Mouse (Mus musculus): ENCODE results near the gene Ifit3. TPM values are rescaled to one million over a fixed set of nuclear protein-coding genes. Genes with fewer than 3 reads are reported as not detected.
"Not testable (repeated sequence)": the region's sequence is repeated elsewhere in the genome, so short reads cannot be mapped to it uniquely, and the experiment has no call there.

Ifit3 gene
- polyA plus RNA-seq, 2 experiments, result 0.79 to 1.1 TPM

DNA sequence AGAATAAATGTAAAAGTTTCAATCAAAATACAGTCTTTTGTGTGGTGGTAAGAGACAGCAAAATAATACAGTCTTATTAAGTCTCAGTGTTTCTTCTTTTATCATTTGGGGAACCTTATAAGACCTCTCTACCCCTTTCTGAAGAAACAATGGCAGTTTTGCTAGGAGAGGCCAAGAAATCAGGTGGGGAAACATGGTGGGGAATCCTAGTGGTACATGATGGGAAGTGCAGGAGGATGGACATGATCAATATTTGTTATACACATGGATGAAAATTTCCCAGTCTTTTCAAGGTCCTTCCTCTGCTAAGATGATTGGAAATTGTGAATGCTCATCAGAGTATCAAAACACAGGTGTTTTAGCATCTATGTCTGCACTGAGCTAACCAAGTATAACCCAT, 5.6 kb downstream of the Ifit3 start:
- Histone ChIP-seq H3K4me1 (replicated peaks; ENCODE audit: control insufficient read depth in 2 of 2, insufficient read depth in 2 of 2, low read length in 1 of 2) (no peaks in the 10 kb centered on the region), H3K36me3 (replicated peaks; ENCODE audit: control insufficient read depth, insufficient read depth, low read depth) (no peaks in the 10 kb centered on the region), H3K27me3 (ENCODE audit: control insufficient read depth, insufficient read depth, low read length) (no peaks in the 10 kb centered on the region), H3K4me2 (ENCODE audit: low read depth) (no peak overlapping the region), H3K27ac (no peak overlapping the region), H3K4me3 (ENCODE audit: insufficient read depth in 1 of 2, low read depth in 2 of 2, low read length in 2 of 2) (no peak overlapping the region), H3K9ac (replicated peaks) (no peak overlapping the region), H3K9me3 (ENCODE audit: control insufficient read depth, low read length) (no peaks in the 10 kb centered on the region)
- ATAC-seq (ENCODE audit: insufficient read depth) (no peak), DNase-seq (ENCODE audit: low read depth in 3 of 3, low spot score in 3 of 3) (no peak)
- TF ChIP-seq EP300 (IDR thresholded peaks at IDR 0.05; ENCODE audit: low read depth) (no peak), CTCF (IDR thresholded peaks at IDR 0.05; ENCODE audit: low read depth) (no peak)

DNA sequence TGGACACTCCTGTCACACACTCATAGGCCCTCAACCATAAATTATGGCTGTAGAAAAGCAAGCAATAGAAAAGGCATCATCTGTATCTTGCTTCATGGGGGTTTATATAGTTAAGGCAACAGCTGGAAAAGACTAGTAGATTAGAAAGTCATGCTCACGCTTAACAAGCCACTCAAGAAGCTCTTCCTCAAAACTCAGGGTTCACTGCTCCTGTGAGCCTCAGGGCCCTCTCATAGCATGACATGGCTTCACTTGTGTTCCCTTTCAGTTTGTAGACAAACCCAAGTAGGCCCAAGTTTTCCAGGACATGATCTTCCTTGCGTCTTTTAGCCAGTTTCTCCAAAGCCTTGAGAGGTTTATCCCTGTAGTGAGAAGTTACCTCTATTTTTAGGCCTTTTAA, 10.1 kb downstream of the Ifit3 start:
- Histone ChIP-seq H3K4me3 (ENCODE audit: insufficient read depth in 1 of 2, low read depth in 2 of 2, low read length in 2 of 2) (no peak overlapping the region), H3K9me3 (ENCODE audit: control insufficient read depth, low read length) (no peaks in the 10 kb centered on the region), H3K27me3 (ENCODE audit: control insufficient read depth, insufficient read depth, low read length) (no peaks in the 10 kb centered on the region), H3K27ac (no peak overlapping the region), H3K4me2 (ENCODE audit: low read depth) (no peak overlapping the region), H3K4me1 (replicated peaks; ENCODE audit: control insufficient read depth in 2 of 2, insufficient read depth in 2 of 2, low read length in 1 of 2) (no peaks in the 10 kb centered on the region), H3K36me3 (replicated peaks; ENCODE audit: control insufficient read depth, insufficient read depth, low read depth) (no peaks in the 10 kb centered on the region), H3K9ac (replicated peaks) (no peak overlapping the region)
- no peak for ATAC-seq (ENCODE audit: insufficient read depth)
- TF ChIP-seq EP300 (IDR thresholded peaks at IDR 0.05; ENCODE audit: low read depth), result no peak
- TF ChIP-seq CTCF (IDR thresholded peaks at IDR 0.05; ENCODE audit: low read depth), result no peak
- DNase-seq (ENCODE audit: low read depth in 3 of 3, low spot score in 3 of 3), result no peak
- 62% methylated on average over 2 of the region's 2 CpGs for WGBS (ENCODE audit: insufficient replicate concordance)

DNA sequence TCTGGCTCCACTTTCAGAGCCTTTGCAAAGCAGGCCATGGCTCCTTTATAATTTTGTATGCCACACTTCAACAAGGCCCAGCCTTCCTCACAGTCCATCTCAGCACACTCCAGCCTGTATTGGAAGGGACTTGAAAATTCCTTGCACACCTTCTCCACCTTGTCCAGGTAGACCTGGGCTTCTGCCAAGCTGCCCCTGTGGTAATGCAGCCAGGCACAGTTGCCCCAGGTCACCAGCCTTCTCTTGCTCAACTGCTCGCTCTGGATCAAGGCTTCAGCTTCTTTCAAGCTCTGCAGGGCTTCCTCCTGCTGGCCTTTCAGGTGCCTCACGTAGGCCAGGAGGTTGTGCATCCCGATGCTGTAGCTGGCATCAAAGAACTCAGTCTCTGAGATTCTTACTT, 11.2 kb downstream of the Ifit3 start:
- H3K27me3 ChIP-seq (ENCODE audit: control insufficient read depth, insufficient read depth, low read length); H3K4me3 ChIP-seq (ENCODE audit: insufficient read depth in 1 of 2, low read depth in 2 of 2, low read length in 2 of 2); H3K9me3 ChIP-seq (ENCODE audit: control insufficient read depth, low read length); H3K36me3 ChIP-seq (replicated peaks; ENCODE audit: control insufficient read depth, insufficient read depth, low read depth); DNase-seq (ENCODE audit: low read depth in 3 of 3, low spot score in 3 of 3); ATAC-seq (ENCODE audit: insufficient read depth); H3K9ac ChIP-seq (replicated peaks); H3K4me1 ChIP-seq (replicated peaks; ENCODE audit: control insufficient read depth in 2 of 2, insufficient read depth in 2 of 2, low read length in 1 of 2); H3K27ac ChIP-seq; H3K4me2 ChIP-seq (ENCODE audit: low read depth): not testable (repeated sequence)
- 51% methylated on average over 3 of the region's 3 CpGs for WGBS (ENCODE audit: insufficient replicate concordance)

DNA sequence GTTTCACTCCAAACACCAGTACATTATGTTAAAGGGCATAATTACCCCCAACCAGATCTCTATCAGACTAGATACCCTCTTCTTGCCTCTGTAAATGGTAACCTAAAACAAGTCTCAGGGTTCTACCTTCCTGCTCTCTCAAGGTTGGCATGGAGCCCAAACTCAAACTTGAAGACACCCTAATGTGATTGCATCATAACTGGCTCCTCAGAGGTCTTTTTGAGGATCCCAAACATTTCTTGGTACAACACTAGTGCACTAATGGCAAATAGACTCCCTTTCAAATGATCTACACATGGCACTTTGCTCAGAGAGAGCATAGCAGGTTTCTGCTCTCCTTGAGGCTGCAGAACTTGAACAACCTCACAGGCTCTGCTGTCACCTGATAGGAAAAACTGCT, 13.5 kb downstream of the Ifit3 start:
- TF ChIP-seq EP300 (IDR thresholded peaks at IDR 0.05; ENCODE audit: low read depth) (no peak), CTCF (IDR thresholded peaks at IDR 0.05; ENCODE audit: low read depth) (no peak)
- Histone ChIP-seq H3K36me3 (replicated peaks; ENCODE audit: control insufficient read depth, insufficient read depth, low read depth) (no peaks in the 10 kb centered on the region), H3K4me1 (replicated peaks; ENCODE audit: control insufficient read depth in 2 of 2, insufficient read depth in 2 of 2, low read length in 1 of 2) (no peaks in the 10 kb centered on the region), H3K9me3 (ENCODE audit: control insufficient read depth, low read length) (no peaks in the 10 kb centered on the region), H3K4me3 (ENCODE audit: insufficient read depth in 1 of 2, low read depth in 2 of 2, low read length in 2 of 2) (no peak overlapping the region), H3K27me3 (ENCODE audit: control insufficient read depth, insufficient read depth, low read length) (no peaks in the 10 kb centered on the region), H3K27ac (no peak overlapping the region), H3K4me2 (ENCODE audit: low read depth) (no peak overlapping the region), H3K9ac (replicated peaks) (no peak overlapping the region)
- DNase-seq (ENCODE audit: low read depth in 3 of 3, low spot score in 3 of 3) (no peak), ATAC-seq (ENCODE audit: insufficient read depth) (no peak)

DNA sequence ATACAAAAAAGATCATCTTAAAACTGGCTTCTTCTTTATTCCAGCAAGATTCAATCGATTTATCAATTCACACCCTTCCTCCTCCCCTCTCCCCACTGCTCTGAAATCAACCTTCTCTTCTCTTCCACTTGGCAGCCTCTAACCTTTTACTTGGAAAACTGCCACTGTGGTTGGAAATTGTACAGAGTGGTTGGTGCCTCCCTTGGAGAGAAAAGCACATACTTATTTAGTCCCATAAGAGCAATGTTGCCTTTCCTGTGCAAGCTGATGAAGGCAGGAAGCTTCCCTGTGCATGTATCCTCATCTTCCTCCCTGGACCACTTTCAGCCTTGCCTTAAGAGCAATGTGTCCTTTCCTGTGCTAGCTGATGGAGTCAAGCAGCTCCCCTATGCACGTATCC, 15.0 kb downstream of the Ifit3 start:
- DNase-seq (ENCODE audit: low read depth in 3 of 3, low spot score in 3 of 3) (no peak), ATAC-seq (ENCODE audit: insufficient read depth) (no peak)
- H3K27me3 ChIP-seq (ENCODE audit: control insufficient read depth, insufficient read depth, low read length), result no peaks in the 10 kb centered on the region
- no peak overlapping the region for H3K27ac ChIP-seq
- H3K9ac ChIP-seq (replicated peaks), result no peak overlapping the region
- TF ChIP-seq EP300 (IDR thresholded peaks at IDR 0.05; ENCODE audit: low read depth), result no peak
- TF ChIP-seq CTCF (IDR thresholded peaks at IDR 0.05; ENCODE audit: low read depth), result no peak
- no peaks in the 10 kb centered on the region for H3K4me1 ChIP-seq (replicated peaks; ENCODE audit: control insufficient read depth in 2 of 2, insufficient read depth in 2 of 2, low read length in 1 of 2)
- no peaks in the 10 kb centered on the region for H3K9me3 ChIP-seq (ENCODE audit: control insufficient read depth, low read length)
- no peaks in the 10 kb centered on the region for H3K36me3 ChIP-seq (replicated peaks; ENCODE audit: control insufficient read depth, insufficient read depth, low read depth)
- no peak overlapping the region for H3K4me2 ChIP-seq (ENCODE audit: low read depth)
- 63% methylated on average over 2 of the region's 2 CpGs for WGBS (ENCODE audit: insufficient replicate concordance)
- no peak overlapping the region for H3K4me3 ChIP-seq (ENCODE audit: insufficient read depth in 1 of 2, low read depth in 2 of 2, low read length in 2 of 2)

DNA sequence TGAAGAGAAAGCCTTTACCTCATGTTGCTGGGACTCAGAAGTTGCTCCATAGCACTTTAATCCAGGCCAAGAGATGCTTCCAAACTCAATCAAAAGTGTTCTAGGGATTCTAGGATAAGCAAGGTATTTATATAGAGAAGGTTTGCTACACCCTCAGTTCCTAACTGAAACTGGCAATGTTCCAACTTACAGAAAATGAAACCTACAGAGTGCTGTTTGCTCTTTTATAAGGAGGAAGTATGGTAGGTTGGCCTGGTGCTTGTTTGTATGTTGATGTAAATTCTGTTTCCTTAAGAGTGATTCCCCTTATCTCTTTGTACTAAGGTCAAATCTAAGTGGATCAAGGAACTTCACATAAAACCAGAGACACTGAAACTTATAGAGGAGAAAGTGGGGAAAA, 15.9 kb downstream of the Ifit3 start:
- H3K9me3 ChIP-seq (ENCODE audit: control insufficient read depth, low read length); H3K4me3 ChIP-seq (ENCODE audit: insufficient read depth in 1 of 2, low read depth in 2 of 2, low read length in 2 of 2); H3K4me2 ChIP-seq (ENCODE audit: low read depth); H3K9ac ChIP-seq (replicated peaks); H3K4me1 ChIP-seq (replicated peaks; ENCODE audit: control insufficient read depth in 2 of 2, insufficient read depth in 2 of 2, low read length in 1 of 2); ATAC-seq (ENCODE audit: insufficient read depth); DNase-seq (ENCODE audit: low read depth in 3 of 3, low spot score in 3 of 3); H3K27ac ChIP-seq; H3K36me3 ChIP-seq (replicated peaks; ENCODE audit: control insufficient read depth, insufficient read depth, low read depth); H3K27me3 ChIP-seq (ENCODE audit: control insufficient read depth, insufficient read depth, low read length): not testable (repeated sequence)

DNA sequence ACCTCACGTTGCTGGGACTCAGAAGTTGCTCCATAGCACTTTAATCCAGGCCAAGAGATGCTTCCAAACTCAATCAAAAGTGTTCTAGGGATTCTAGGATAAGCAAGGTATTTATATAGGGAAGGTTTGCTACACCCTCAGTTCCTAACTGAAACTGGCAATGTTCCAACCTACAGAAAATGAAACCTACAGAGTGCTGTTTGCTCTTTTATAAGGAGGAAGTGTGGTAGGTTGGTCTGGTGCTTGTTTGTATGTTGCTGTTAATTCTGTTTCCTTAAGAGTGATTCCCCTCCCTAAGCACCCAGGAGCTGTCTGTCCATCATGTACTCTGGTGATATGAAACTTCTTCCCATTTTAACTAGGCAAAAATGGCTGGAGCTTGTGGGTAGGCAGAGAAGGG, 18.6 kb downstream of the Ifit3 start, which contains the start of gene Ifit1bl1:
Ifit1bl1 (minus strand) TSS at position 69 of the 400 bp plus-strand sequence.
- not testable (repeated sequence) for H3K9ac ChIP-seq (replicated peaks); H3K27me3 ChIP-seq (ENCODE audit: control insufficient read depth, insufficient read depth, low read length); H3K27ac ChIP-seq; H3K4me1 ChIP-seq (replicated peaks; ENCODE audit: control insufficient read depth in 2 of 2, insufficient read depth in 2 of 2, low read length in 1 of 2); H3K4me2 ChIP-seq (ENCODE audit: low read depth); H3K36me3 ChIP-seq (replicated peaks; ENCODE audit: control insufficient read depth, insufficient read depth, low read depth); DNase-seq (ENCODE audit: low read depth in 3 of 3, low spot score in 3 of 3); H3K9me3 ChIP-seq (ENCODE audit: control insufficient read depth, low read length); ATAC-seq (ENCODE audit: insufficient read depth); H3K4me3 ChIP-seq (ENCODE audit: insufficient read depth in 1 of 2, low read depth in 2 of 2, low read length in 2 of 2)
- WGBS (ENCODE audit: insufficient replicate concordance), result 20% methylated on average over 1 of the region's 1 CpGs

All from liver, embryonic 14.5 days (tissue).